Mouse (Mus musculus) CH12.LX (cell line): ENCODE measurements around the gene Mettl16.

Source experiments
- BHLHE40 ChIP-seq: IDR thresholded peaks from 2 replicates; pipeline ENCODE4 v1.6.1; 2011; ENCODE audit warnings: mild to moderate bottlenecking, low read depth, low read length, improper control_type of control experiment
- CHD1 ChIP-seq: IDR thresholded peaks from 2 replicates; pipeline ENCODE4 v1.6.1; 2012; ENCODE audit warnings: low read depth, low read length, improper control_type of control experiment, inconsistent platforms
- CHD2 ChIP-seq: IDR thresholded peaks from 2 replicates; pipeline ENCODE4 v1.6.1; 2011; ENCODE audit warnings: low read length, improper control_type of control experiment
- CTCF ChIP-seq, 2 experiments: IDR thresholded peaks in 1 of 2; conservative IDR thresholded peaks in 1 of 2; 2 replicates each; pipeline ENCODE4 v1.5.1; 2011 to 2012; ENCODE audit warnings: low read depth in 2 of 2, low read length in 2 of 2, improper control_type of control experiment in 1 of 2, inconsistent platforms in 1 of 2, mild to moderate bottlenecking in 1 of 2, moderate library complexity in 1 of 2
- MAFK ChIP-seq: IDR thresholded peaks from 2 replicates; pipeline ENCODE4 v1.6.1; 2011; ENCODE audit warnings: low read length, improper control_type of control experiment; ENCODE audit not compliant: insufficient replicate concordance
- MAX ChIP-seq: IDR thresholded peaks from 2 replicates; pipeline ENCODE4 v1.6.1; 2011; ENCODE audit warnings: low read length, improper control_type of control experiment
- POLR2A ChIP-seq: IDR thresholded peaks from 2 replicates; pipeline ENCODE4 v1.6.1; 2011; ENCODE audit warnings: low read depth, mild to moderate bottlenecking, improper control_type of control experiment, low read length
- TBP ChIP-seq: conservative IDR thresholded peaks from 2 replicates; pipeline ENCODE4 v1.6.1; 2011; ENCODE audit warnings: low read depth, low read length, improper control_type of control experiment
- TCF12 ChIP-seq: IDR thresholded peaks from 2 replicates; pipeline ENCODE4 v1.6.1; 2014; ENCODE audit warnings: low read depth, mild to moderate bottlenecking, inconsistent platforms, low read length, improper control_type of control experiment
- ZKSCAN1 ChIP-seq: IDR thresholded peaks from 2 replicates; pipeline ENCODE4 v1.6.1; 2012; ENCODE audit warnings: low read depth, inconsistent platforms, low read length, improper control_type of control experiment, borderline replicate concordance
- ZNF384 ChIP-seq: IDR thresholded peaks from 2 replicates; pipeline ENCODE4 v1.6.1; 2012; ENCODE audit warnings: low read depth, low read length, improper control_type of control experiment, inconsistent platforms

GRCm38 (mm10) chr11:74721971-74722370 is 48.7 kb upstream of the Mettl16 start:
- TF ChIP-seq TCF12 (no peak), TBP (no peak), MAX (no peak), CHD1 (peak; percentile 22; the same call in 1 of the 2 replicates), ZKSCAN1 (no peak), POLR2A (no peak), BHLHE40 (no peak), CTCF (conservative IDR thresholded peaks at IDR 0.05 in 1 of 2, IDR thresholded peaks at IDR 0.05 in 1 of 2; ENCODE audit: low read depth in 2 of 2, low read length in 2 of 2) (no peak), MAFK (no peak), CHD2 (no peak), ZNF384 (no peak)
